Mouse (Mus musculus): ENCODE data around the gene Gpnmb. TPM values are rescaled to one million over a fixed set of nuclear protein-coding genes. Genes with fewer than 3 reads are reported as not detected.

The Gpnmb gene
- polyA plus RNA-seq (2015; fragmentation: Nextera tagmentation; extraction: Ambion mirVana), result 0.13 and 0.40 TPM in 2 replicates

GRCm38 (mm10) chr6:49036275-49037267 is at the start of gene Gpnmb:
Gpnmb (plus strand) TSS chr6:49036546.

GRCm38 (mm10) chr6:49073304-49074116 is 37.2 kb downstream of the Gpnmb start, which contains the start of gene Malsu1:
Malsu1 (plus strand) TSS chr6:49073795.

Other genes starting within 250 kb of the Gpnmb start
- 85.7 and 92.0 TPM in 2 replicates for gene Tmem176a, start 195.6 kb upstream of the Gpnmb start, polyA plus RNA-seq (2015; fragmentation: Nextera tagmentation; extraction: Ambion mirVana)
- gene Tmem176b, start 195.1 kb upstream of the Gpnmb start, polyA plus RNA-seq (2015; fragmentation: Nextera tagmentation; extraction: Ambion mirVana), result 178 and 196 TPM in 2 replicates
- gene Aoc1, start 163.7 kb upstream of the Gpnmb start, polyA plus RNA-seq (2015; fragmentation: Nextera tagmentation; extraction: Ambion mirVana), result not detected in 2 replicates
- not detected in 2 replicates for gene 1600015I10Rik, start 106.7 kb upstream of the Gpnmb start, polyA plus RNA-seq (2015; fragmentation: Nextera tagmentation; extraction: Ambion mirVana)
- not detected in 2 replicates for gene Doxl2, start 61.6 kb upstream of the Gpnmb start, polyA plus RNA-seq (2015; fragmentation: Nextera tagmentation; extraction: Ambion mirVana)
- not detected in 2 replicates for gene Svs1, start 49.7 kb upstream of the Gpnmb start, polyA plus RNA-seq (2015; fragmentation: Nextera tagmentation; extraction: Ambion mirVana)
- gene Malsu1, start 37.2 kb downstream of the Gpnmb start, polyA plus RNA-seq (2015; fragmentation: Nextera tagmentation; extraction: Ambion mirVana), result 89.1 and 110 TPM in 2 replicates
- 9.1 and 11.4 TPM in 2 replicates for gene Igf2bp3, start 178.4 kb downstream of the Gpnmb start, polyA plus RNA-seq (2015; fragmentation: Nextera tagmentation; extraction: Ambion mirVana)
- gene Tra2a, start 227.5 kb downstream of the Gpnmb start, polyA plus RNA-seq (2015; fragmentation: Nextera tagmentation; extraction: Ambion mirVana), result 45.6 and 53.0 TPM in 2 replicates